Mouse (Mus musculus): ENCODE results near the gene Atp6v0a1.

- TF ChIP-seq CTCF (IDR thresholded peaks at IDR 0.05; ENCODE audit: borderline replicate concordance, insufficient read depth, low read depth, low read length) (no peak), POLR2A (IDR thresholded peaks at IDR 0.05; ENCODE audit: borderline replicate concordance, insufficient read depth, low read length) (no peak)
These were observed 41.3 kb upstream of the Atp6v0a1 start for GRCm38 (mm10) chr11:100967881-100968420.
